Mouse (Mus musculus) kidney, adult 9 months (tissue): ENCODE results near the gene Rnf38.
A peak's percentile ranks its signal among the peaks of the same experiment; 100 is the strongest.

Source experiments
- DNase-seq: peaks from one replicate; pipeline ENCODE4 v3.0.0; 2022

Rnf38 gene

DNA sequence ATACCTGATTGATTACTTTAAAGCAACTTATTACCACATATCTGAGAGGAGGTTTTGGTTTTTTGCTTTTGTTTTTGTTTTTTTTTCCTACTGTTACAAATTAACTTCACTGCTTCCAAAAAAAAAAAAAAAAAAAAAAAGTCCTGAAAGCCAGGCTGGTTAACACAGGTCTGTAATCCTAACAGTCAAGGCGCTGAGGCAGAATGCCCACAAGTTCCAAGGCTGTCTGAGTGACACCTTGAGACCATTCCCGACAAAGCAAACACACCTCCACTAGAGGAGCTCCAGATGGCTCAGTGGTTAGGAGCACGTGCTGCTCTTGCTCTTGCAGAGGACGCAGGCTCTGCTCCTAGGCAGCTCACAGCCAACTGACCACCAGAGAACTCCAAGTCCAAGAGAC is 10.1 kb downstream of the Rnf38 start:
- DNase-seq, result peak; percentile 38

DNA sequence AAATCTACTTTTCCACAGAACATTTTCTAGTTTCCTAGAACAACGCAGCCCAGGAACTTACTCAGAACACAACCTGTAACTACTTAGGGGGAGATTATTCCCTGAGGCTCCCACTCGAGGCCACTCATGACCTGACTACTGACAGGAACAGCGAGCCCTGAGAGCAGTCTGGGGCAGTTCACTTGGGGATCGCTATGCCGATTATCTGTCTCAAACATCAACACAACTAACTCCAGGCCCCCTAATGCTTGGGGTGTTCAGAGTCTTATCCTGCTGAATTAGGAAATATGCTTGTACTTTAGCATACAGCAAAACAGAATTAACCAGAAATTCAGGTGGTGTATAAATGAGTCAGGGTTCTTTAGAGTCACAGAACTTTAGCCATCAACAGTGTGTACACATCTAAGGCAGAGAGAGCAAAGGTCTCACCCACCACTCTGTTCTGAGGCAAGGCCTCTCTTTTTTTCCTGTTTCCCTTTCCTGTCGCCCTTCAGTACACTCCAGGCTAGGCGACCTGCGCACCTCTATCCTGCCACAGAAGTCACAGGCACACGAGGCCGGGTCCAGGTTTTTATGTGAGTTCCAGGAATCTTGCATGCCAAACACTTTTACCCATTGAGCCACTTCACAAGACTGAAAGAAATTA is 16.7 kb downstream of the Rnf38 start:
- no peak for DNase-seq

DNA sequence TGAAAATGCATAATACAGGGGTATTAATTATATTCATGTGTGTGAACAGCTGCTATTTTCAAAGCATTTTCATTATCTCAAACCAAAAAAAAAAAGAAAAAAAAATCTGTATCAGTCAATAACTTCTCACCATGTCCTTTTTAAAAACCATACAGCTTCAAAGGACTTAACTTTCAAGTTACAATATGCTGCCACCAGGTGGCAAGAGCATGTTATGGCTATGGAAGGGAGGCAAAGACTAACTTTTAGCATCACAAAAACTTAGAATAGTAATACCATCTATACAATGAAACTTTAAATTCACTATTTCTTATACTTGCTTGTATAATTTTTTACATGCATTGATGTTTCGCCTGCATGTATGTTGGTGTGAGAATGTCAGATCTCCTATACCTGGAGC is 33.6 kb downstream of the Rnf38 start:
- peak; percentile 45 for DNase-seq

DNA sequence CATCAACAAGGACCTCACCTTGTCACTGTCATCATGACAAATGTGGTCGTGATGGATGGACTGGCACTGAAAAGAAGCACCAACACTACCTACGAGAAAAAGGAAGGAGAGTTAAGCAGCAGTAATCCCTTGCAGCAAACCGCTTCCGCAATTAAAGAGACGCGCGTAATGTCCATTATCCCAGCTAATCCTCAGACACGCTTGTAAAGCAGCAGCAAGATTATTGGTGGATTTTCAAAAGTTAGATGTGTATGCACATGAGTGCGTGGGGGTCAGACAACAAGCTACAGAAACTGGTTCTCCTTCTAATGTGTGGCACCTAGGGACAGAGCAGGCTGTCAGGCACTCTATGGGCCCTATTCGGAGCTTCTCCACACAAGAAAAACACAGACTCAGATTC is 46.2 kb downstream of the Rnf38 start:
- no peak for DNase-seq

DNA sequence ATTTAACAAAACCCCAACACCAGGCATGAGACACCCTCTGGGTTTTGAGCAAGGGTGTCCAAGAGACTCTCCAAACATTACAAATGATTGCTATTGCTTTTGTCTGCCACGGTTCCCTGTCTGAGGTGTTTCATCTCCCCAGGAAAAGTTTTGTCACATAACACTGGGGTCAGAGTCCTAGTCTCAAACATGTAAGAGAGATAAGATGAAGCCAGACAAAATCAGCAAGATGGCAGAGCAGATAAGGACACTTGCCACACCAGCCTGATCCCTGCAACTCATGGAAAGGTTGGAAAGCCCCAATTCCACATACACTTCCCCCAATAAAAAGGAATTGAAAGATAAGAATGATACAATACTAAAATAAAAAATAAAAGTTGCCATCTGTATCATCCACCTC is 49.7 kb downstream of the Rnf38 start:
- no peak for DNase-seq

DNA sequence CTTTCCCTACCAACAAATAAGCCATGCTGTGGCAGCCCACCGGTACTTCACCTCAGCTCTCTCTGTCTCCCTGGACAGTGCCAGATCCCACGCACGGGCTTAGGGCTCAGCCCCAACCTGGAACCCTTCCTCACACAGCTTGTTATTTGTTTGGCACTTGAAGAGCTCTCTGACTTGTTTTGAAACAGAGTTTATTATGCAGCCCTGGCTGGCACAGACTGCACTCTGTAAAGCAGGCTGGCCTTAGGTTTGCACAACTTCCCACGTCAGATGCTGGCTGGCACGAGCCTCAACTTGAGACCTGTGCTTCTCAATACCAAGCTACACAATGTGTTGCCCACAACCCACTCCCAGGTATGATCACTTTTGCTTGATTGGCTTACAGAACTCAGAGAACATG is 53.8 kb downstream of the Rnf38 start:
- DNase-seq, result no peak

DNA sequence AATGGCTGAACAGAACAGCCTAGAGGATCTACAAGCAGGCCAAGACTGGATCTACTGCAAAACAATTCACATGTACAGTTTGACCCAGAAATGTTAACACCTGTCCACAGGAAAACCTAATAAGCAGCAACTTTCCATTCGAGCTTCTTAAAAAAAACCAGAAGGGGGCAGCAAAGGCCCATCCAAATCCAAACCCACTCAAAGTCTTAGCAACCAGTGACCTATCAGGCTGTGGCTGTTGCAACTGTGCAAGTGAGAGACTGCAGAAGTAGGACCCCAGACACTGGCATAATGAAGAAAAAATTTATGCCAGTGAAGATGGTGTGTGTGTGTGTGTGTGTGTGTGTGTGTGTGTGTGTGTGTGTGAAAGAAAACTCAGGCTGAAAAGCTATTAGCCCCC is 60.4 kb downstream of the Rnf38 start:
- DNase-seq, result peak; percentile 74

DNA sequence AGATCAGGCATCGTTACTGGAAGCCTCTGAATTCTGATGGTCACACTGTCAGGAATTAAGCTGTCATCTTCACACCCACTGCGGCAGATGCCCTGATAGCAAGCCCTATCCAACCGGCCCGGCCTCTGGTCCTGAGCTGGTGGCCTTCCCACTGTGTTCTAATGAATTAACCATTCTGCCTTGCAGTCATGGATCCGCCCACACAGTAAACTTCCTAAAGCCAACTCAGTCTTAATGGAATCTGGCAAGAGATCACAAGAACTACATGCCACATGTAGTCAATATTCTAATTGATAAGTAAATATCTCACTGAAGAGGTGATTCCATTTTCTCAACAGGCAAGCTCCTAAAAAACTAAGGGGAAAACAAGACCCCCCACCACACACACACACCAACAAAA is 60.9 kb downstream of the Rnf38 start:
- DNase-seq, result peak; percentile 19

DNA sequence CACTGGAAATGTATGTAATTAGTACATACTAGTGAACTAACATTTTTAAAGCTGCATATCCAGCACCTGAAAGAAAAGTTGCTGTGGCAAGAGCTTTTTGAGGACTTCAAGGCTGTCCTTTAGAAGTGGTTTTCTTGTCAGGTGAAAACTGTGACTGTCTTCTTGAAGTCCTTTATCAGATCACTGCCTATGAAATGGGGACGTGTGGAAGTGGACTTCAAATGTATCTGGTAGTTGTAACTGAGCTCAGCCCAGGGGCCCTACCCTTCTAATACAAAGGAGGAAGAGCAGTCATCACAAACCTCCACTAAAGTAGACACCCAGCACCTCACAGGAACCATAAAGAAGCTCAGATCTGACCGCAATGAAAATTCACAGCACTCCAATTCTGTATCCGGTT is 63.7 kb downstream of the Rnf38 start:
- no peak for DNase-seq

DNA sequence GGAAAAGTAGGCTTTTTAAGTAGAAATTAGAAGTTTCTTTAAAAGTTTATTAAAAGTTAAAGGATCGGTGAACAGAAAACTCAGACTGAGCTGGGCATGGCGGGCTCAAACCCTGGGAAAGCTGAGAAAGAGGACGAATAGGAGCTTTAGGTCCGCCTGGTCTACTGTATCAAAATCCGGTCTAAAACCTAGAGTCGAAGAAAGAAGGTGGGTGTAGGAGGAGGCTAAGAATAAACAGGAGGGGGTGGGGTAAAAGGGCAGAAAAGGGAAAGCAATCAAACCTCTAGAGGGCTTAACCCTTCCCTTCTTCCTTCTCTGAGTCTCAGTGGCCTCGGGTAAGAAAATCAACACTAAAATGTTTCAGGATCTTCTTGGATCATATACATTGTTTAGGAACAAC is 64.8 kb downstream of the Rnf38 start:
- peak; percentile 21 for DNase-seq

DNA sequence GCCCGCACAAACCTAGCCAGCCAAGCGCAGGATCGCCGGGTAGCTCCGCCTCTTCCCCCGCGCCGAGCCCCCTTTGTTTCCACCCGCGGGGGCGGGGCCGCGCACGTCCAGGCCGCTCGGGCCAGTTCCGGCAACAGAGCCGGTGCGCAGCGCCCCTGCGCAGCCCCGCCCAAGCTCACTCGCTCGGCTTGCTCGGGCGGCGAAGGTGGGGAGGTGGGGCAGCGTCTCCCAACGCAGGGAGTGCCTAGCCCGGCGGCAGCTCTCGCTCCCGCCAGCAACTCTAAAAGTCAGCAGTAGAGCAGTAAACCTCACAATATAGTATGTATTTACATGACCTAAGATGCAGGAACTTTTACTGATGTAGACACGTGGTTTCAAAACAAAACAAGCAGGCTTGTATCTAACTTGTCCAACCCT is 65.3 kb downstream of the Rnf38 start:
- DNase-seq, result peak; percentile 96

DNA sequence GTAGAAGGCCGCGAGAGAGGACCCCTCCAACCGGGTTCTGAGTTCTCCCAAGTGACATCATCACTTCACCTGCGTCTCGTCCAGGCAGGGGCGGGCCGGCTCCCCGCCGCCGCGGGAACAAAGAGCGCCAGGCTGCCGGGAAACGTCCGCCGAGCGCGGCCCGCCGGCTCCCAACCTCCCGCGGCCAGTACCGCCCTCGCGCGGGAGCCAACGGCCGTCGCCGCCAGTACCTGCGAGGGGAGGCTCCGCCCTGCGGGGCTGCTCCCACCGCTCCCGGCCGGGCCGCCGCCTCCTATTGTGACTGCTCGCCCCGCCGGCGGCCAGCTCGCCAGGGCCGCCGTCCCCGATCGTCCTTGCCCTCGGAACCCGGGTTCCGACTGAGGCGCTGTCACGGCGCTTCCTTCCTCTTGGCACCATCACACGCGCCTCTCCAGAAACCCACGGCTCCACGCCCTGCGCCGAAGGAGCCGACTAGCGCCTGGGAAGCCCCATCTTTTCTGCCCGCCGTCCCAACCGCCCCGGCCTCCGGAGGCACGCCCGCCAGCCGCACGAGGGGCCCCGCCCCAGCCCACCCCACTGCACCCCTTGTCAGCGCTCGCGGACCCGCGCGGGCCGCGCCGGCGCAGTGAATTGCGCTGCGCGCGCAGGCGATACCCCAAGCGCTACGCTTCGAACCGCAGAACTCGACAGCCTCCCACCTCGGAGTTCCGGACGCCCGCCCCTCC is 66.0 kb downstream of the Rnf38 start:
- peak; percentile 81 for DNase-seq

DNA sequence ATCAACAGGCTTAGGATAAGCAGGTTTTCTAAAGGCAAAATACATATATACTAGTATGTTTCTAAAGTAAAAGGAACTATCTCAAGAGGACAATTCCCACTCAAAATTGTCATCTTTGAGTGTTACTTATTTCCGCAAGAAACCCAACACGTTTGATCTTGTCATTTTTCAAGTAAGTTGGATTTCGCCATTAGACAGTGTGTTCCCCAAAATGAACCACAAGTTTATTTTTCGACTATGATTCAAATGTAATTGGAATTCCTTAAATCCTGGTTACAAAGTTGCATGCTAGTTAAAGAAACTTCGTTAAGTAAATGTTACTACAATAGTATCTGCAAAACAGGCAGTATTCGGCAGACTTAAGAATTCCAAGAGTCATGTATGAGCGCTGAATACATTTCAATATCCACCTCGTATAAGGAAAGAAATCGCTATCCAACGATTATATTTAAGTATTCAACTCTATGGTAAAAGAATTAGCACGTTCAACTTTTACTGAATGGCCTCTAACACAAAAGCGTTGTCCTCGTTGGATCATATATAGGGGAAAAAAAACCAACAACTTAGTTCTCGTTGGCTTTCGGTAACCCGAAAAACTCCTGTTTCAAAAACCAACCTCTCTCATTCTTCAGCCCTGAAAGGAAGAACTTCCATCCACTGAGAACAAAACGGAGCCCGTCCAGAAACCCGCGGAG is 66.7 kb downstream of the Rnf38 start:
- DNase-seq, result no peak

DNA sequence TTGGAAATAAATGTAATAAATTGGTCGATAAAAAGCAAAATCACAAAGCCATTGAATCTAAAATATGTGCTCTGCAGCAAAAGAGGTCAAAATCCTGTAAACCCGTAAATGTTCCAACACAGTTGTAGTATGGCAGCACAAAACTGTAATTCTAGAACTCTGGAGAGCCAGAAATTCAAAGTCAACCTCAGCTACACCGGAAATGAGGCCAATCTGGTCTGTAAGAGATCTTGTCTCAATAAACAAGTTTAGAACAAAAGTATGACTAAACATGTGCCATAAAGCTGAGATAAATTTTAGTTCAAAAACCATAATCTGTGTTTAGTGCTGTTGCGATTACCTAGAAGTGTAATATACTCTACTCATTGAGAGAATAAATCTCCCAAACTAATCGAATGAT is 69.0 kb downstream of the Rnf38 start:
- DNase-seq, result no peak

DNA sequence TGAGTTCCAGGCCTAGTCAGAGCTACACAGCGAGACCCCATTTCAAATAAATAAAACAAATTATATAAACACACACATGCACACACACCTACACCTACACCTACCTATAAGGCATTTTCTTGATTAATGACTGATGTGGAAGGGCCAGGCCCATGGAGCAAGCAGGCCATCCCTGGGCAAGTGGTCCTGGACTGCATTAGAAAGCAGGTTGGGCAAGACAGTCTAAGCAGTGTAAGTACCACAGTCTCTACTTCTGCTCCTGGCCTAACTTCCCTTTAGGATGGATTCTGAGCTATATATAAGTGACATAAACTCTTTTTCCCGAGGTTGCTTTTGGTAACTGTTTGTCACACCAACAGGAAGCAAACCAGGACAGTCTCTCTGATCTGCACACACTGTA is 70.6 kb downstream of the Rnf38 start:
- no peak for DNase-seq

DNA sequence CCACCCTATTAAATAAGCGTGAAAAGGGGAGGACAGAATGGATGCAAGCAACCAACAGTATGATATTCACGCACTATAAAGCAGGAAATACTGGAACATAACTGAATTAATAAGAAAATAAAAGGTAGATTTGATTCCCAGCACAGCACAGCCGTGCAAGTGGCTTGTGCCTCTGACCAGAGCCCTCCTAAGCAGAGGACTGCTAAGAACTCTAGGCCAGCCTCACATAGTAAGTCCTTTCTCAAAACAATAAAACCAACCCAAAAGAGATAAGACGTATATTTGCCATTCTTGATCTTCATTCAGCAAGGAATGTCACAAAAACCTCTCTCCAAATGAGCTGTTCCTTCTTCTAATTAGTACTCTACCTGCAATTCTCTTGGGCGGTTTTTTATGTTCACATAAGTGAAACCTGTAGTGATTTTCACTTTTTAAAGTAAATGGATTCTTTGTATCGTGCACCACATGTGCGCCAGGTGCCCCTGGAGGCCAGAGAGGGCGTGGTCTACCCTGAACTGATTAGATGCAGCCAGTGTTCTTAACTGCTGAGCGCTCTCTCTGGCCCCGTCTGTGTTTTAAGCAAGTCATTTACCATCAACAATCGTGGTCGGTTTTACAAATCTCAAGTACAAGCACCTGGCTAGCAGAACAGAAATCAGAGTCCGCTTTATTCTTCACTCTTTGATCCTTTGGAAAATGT is 72.4 kb downstream of the Rnf38 start:
- no peak for DNase-seq

DNA sequence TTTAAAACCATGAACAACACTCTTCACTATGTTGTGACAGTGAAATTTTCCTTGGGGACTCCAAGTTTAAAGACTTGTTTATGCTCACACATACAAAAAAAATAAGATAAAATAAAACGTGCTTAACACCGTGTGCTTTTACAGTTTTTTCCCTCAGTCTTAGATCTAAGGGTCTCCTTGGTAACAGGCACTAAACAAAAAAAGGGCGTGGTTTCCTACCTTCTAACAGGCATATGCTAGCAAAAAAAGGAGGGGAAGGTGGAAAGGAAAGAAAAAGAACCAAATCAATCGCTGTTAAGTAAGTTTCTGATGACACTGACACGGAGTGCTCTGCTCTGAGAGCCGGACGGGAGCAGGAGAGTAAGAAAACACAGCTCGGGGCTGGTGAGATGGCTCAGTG is 73.8 kb downstream of the Rnf38 start:
- no peak for DNase-seq

DNA sequence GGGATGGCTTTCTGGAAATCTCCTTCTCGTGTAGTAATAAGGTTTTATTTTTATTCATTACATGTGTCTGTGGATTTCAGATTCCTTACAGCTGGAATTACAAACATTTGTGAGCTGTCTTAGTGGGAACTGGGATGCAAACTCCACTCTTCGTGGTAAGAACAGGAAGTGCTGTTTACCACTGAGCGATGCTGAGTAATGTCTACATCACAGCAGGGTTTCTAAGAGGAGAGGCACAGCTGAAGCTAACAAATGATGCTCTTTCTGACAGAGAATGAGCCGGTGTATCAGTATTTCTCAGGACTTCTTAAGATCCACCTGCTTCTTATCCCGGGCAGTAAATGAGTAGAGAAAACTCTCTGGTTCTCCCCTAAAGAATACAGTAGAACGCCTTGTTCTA is 77.1 kb downstream of the Rnf38 start:
- no peak for DNase-seq

DNA sequence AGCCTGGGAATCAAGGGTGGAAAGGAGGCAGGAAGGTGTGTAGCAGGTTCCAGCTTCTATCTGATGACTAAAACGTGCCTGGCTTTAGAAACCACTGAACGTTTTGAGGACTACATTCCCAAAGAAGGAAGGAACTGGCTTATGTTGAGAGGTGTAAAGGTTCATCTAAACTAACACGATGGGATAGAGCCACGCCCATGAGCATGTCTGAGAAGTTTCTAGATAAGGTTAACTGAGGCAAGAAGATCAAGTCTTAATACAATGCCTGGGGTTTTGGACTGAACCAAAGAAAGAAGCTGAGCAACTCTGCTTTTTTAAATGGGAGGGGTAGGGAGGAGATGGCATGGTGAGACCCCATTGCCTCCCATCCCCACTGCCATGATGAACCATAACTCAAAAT is 78.7 kb downstream of the Rnf38 start:
- DNase-seq, result no peak

DNA sequence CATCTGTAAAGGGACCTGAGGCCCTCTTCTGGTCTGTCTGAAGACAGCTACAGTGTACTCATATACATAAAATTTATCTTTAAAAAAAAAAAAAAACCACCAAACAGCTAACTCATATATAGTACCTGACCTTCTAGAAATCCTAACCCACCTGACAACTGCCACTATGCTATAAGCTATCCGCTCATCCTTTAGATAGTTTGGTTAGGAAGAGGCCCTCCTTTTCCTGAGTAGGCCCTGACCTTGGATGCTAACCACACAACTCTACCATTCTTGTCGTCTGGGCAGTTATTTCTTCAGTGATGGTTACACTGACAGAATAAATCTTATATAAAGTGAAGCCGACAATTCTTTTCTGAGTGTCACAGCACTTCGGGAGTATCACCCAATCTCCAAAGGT is 80.7 kb downstream of the Rnf38 start:
- no peak for DNase-seq

DNA sequence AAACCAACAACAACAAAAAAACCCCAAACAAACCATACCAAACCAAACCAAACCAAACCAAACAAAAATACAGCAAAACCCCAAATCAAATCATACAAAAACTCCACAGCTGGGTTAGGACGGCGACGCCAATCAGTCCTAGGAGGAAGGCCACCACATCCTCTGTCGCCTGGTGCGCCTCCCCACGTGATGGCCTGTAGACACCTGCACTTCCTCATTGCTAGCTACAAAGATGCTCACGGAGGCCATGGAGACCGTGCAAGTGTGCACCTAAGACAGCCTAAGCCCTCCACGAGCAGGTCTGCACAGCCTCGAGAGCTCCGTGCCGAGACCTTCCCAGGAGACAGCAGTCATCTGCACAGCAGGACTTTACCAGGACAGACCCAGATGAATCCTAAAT is 106.8 kb downstream of the Rnf38 start:
- DNase-seq, result no peak

DNA sequence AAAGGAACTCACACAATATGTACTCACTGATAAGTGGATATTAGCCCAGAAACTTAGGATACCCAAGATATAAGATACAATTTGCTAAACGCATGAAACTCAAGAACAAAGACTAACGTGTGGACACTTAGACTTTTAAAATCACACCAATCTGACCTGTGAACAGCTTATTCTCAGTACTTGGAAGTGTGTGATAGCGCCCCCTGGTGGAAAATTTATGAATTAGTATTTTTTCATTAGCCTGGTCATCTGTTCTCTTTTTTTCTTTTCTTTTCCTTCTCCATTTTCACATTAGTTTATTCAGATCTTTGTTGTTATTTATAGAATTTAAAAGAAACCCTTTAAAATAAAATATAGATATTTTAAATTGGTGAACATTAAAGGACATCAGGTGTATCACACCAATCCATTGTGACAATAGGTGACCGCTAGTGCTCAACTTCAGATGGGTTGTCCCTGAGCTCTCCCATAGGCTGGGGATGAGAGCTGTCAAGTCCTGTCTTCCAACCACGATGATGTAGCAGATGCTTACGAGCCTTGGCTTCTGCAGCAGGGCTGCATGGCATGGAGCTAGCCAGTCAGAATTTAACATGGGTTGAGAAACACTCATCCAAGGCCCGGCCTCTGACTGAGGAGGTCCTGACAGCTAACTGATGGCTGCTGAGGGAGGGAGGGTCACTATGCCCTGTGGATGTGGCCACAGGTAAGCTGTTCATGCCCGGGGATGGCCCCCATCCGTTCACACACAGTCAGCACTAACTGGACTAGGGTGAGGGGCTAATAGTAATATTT is 114.0 kb downstream of the Rnf38 start:
- DNase-seq, result peak; percentile 72

DNA sequence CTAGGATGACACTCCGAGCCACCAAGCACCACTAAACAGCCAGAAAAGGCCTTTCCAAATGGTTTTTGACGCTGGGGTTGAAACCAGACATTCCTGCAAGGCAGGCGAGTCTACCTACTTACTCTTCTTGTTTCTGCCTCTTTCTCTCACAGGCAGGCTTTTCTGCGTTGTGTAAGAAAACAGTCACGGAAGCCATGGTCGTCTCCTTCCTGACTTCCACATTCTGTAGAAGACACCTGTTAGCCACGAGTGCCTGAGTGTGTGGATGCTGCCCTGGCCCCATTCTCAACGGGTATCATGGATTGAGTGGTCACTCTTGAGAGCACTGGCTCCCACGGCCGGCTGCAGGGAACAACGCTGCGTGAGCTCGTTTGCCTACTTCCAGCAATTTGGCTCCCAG is 118.5 kb downstream of the Rnf38 start:
- DNase-seq, result no peak
